Mouse (Mus musculus): Measurements from ENCODE around the gene Clic1. TPM values are rescaled to one million over a fixed set of nuclear protein-coding genes. Genes with fewer than 3 reads are reported as not detected.

Clic1 gene
- polyA plus RNA-seq, 1 experiment from 2014 or later, result 396 TPM

DNA sequence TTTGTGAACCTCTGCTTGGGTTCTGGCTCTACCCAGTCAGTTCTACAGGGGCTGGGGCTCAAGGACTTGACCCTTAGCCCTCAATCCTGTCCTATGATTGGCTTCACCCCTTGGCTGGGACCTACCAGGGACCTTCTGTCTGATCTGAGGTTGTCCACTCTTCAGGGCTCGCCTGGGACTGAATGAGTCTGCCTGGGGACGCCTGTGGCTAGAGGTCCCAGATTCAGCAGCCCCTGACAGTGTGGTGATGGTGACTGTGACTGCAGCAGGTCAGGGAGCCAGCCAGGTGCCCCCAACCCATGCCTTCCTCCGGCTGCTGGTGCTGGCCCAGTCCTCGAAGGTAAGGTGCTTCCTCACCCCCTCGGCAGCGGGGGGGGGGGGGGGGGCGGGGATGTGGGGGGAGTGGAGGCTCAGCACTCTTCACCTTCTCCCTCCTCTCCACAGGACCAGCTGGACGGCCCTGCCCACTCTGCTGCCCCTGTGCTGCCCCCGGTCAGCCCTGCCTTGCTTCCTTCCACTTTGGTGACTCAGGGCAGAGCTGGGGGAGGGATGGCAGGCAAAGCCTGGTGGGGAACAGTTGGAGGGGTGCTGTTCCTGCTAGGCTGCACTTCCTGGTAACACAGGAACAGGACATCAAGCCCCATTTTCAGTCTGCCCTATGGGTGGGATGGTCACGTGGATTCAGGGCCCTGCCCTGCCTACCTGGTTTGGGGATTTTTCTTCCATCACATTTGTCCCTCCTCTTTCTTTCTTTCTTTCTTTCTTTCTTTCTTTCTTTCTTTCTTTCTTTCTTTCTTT lies 24.9 kb upstream of the Clic1 start:
- no peak for ATAC-seq (ENCODE audit: insufficient read depth, low FRiP score)
- Histone ChIP-seq H3K4me2 (ENCODE audit: low read depth, low read length) (no peak overlapping the region), H3K4me3 (replicated peaks; ENCODE audit: low read length) (no peak overlapping the region), H3K36me3 (ENCODE audit: control insufficient read depth, insufficient read depth, low read length) (no peaks in the 10 kb centered on the region), H3K27me3 (ENCODE audit: control insufficient read depth, insufficient read depth, low read length) (no peaks in the 10 kb centered on the region), H3K9ac (ENCODE audit: low read length) (0 out of 2 replicates have a peak overlapping the region, but pooled peaks have one; percentile 4), H3K27ac (ENCODE audit: low read length) (no peak overlapping the region), H3K4me1 (ENCODE audit: control insufficient read depth, insufficient read depth, low read length) (peaks cover 40% of the 10 kb centered on the region), H3K9me3 (replicated peaks; ENCODE audit: control insufficient read depth, low read length) (no peaks in the 10 kb centered on the region)
- 61% methylated on average over 10 of the region's 10 CpGs for WGBS

DNA sequence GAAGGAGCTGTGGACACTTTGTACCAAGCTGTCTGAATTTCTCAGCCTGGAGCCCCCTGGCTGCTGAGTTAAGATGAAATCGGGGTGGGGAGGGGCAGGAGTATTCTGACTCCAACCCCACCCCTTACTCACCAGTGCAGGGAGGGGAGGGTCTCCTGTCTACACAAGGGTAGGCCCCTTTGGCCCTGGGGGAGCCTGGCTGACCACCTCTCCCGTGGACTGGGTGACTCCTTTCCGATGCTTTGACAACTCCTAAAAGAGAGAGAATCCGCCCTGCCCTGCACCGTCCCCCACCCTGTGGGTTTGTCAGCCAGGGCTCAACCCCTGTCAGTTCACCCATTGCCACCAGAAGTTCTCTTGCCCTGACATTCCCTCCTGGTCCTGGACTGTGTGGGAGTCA lies 23.6 kb upstream of the Clic1 start:
- H3K27ac ChIP-seq (ENCODE audit: low read length), result peak overlapping the region; percentile 84
- H3K4me1 ChIP-seq (ENCODE audit: control insufficient read depth, insufficient read depth, low read length), result peaks cover 38% of the 10 kb centered on the region
- ATAC-seq (ENCODE audit: insufficient read depth, low FRiP score), result no peak
- no peaks in the 10 kb centered on the region for H3K27me3 ChIP-seq (ENCODE audit: control insufficient read depth, insufficient read depth, low read length)
- peak overlapping the region; percentile 38 for H3K4me2 ChIP-seq (ENCODE audit: low read depth, low read length)
- H3K9ac ChIP-seq (ENCODE audit: low read length), result peak overlapping the region; percentile 27; the same call in 1 of the 2 replicates
- no peaks in the 10 kb centered on the region for H3K36me3 ChIP-seq (ENCODE audit: control insufficient read depth, insufficient read depth, low read length)
- no peaks in the 10 kb centered on the region for H3K9me3 ChIP-seq (replicated peaks; ENCODE audit: control insufficient read depth, low read length)
- 73% methylated on average over 5 of the region's 5 CpGs for WGBS
- 0 out of 2 replicates have a peak overlapping the region, but pooled peaks have one; percentile 9 for H3K4me3 ChIP-seq (replicated peaks; ENCODE audit: low read length)

DNA sequence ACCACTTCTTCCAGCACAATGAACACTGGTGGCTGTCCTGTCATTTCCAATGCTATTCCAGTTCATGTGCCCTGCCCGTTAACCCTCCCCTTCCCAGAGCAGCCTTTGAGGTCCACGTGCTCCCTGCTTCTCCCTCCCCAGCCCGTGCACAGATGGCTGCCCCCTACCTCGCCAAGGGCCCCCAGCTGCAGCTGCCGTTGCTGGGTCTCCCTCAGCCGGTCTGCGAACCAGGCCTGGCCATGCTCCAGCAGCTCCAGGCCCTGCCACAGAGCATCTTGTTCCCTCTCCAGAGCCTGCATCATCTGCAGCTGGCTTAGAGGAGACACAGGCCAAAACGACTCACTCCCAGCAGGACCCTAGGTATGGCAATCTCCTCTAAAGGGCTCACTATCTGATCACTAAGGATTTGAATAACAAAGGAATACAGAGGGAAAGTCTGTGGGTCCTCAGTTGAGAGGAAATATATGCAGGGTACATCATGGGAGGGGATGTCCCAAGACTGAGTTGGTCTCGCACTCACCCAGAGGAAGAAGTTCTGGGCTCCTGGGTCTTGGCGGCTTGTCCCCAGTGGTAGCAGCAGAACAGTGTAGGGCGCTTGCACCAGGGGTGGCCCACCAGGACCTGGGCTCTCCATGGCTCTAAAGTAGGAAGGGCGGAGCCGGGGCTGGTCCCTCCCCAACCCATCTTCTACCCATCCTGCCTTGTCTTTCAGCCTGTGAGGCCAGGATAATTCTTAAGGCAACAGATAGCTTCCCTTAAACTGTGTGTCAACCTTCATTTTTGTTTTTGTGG lies 22.3 kb upstream of the Clic1 start, which contains the start of gene Sapcd1:
Gene Sapcd1 (minus strand): TSS at position 740 of the 792 bp plus-strand sequence.
- Histone ChIP-seq H3K4me1 (ENCODE audit: control insufficient read depth, insufficient read depth, low read length) (peaks cover 28% of the 10 kb centered on the region), H3K4me2 (ENCODE audit: low read depth, low read length) (peak within 1 kb of the TSS; percentile 38), H3K27me3 (ENCODE audit: control insufficient read depth, insufficient read depth, low read length) (no peaks in the 10 kb centered on the region), H3K4me3 (replicated peaks; ENCODE audit: low read length) (peak within 1 kb of the TSS; percentile 28), H3K9ac (ENCODE audit: low read length) (peak within 1 kb of the TSS; percentile 56), H3K9me3 (replicated peaks; ENCODE audit: control insufficient read depth, low read length) (no peaks in the 10 kb centered on the region), H3K36me3 (ENCODE audit: control insufficient read depth, insufficient read depth, low read length) (no peaks in the 10 kb centered on the region), H3K27ac (ENCODE audit: low read length) (peak within 1 kb of the TSS; percentile 84)
- 45% methylated on average over 13 of the region's 13 CpGs for WGBS
- ATAC-seq (ENCODE audit: insufficient read depth, low FRiP score), result peak; percentile 59; the same call in 1 of the 2 replicates

DNA sequence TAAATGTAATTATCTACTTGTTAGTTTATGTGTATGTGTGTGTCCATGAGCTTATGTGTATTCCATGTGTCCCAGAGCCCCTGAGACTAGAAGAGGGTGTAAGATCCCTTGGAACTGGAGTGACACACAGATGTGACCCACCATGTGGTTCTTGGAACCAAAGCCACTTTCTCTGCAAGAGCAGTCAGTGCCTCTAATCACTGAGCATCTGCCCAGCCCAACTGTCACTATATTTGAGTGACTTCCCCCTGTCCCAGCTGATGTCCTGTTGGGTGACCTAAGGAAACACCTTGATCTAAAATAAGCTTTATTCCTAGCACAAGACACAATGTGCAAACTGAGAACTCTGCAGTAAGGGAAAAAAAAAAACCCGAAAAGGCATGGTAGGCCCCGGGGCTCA lies 21.5 kb upstream of the Clic1 start:
- Histone ChIP-seq H3K36me3 (ENCODE audit: control insufficient read depth, insufficient read depth, low read length) (no peaks in the 10 kb centered on the region), H3K27me3 (ENCODE audit: control insufficient read depth, insufficient read depth, low read length) (no peaks in the 10 kb centered on the region), H3K27ac (ENCODE audit: low read length) (no peak overlapping the region), H3K9me3 (replicated peaks; ENCODE audit: control insufficient read depth, low read length) (no peaks in the 10 kb centered on the region), H3K9ac (ENCODE audit: low read length) (no peak overlapping the region), H3K4me1 (ENCODE audit: control insufficient read depth, insufficient read depth, low read length) (peaks cover 28% of the 10 kb centered on the region), H3K4me3 (replicated peaks; ENCODE audit: low read length) (no peak overlapping the region), H3K4me2 (ENCODE audit: low read depth, low read length) (no peak overlapping the region)
- WGBS, result 71% methylated on average over 2 of the region's 2 CpGs
- ATAC-seq (ENCODE audit: insufficient read depth, low FRiP score), result no peak

GRCm38 (mm10) chr17:35029691-35030532 lies 19.9 kb upstream of the Clic1 start:
- Histone ChIP-seq H3K9me3 (replicated peaks; ENCODE audit: control insufficient read depth, low read length) (no peaks in the 10 kb centered on the region), H3K4me2 (ENCODE audit: low read depth, low read length) (no peak overlapping the region), H3K4me3 (replicated peaks; ENCODE audit: low read length) (no peak overlapping the region), H3K4me1 (ENCODE audit: control insufficient read depth, insufficient read depth, low read length) (peaks cover 24% of the 10 kb centered on the region), H3K36me3 (ENCODE audit: control insufficient read depth, insufficient read depth, low read length) (no peaks in the 10 kb centered on the region), H3K9ac (ENCODE audit: low read length) (no peak overlapping the region; the same call in 1 of the 2 replicates), H3K27ac (ENCODE audit: low read length) (no peak overlapping the region), H3K27me3 (ENCODE audit: control insufficient read depth, insufficient read depth, low read length) (no peaks in the 10 kb centered on the region)
- 37% methylated on average over 19 of the region's 19 CpGs for WGBS
- no peak for ATAC-seq (ENCODE audit: insufficient read depth, low FRiP score)

DNA sequence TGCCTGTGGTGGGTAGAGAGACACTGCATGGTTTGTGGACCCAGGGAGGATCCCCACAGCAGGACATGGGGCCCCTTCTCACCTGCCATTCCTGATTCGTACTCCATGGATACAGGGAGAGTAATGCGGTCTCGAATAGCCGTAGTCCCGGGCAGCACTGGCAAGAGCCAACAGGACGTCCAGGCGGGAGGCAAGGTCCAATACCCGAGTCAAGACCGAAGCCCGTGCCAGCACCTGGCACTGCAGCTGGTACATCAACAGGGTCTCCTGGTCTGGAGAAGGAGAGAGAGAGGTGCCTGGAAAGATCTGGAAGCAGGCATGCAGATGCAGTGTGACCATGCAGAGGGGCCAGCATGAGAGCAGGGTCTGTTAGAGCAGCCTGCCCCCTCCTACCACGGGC lies 18.5 kb upstream of the Clic1 start:
- H3K27me3 ChIP-seq (ENCODE audit: control insufficient read depth, insufficient read depth, low read length), result no peaks in the 10 kb centered on the region
- WGBS, result 84% methylated on average over 11 of the region's 11 CpGs
- no peak overlapping the region for H3K4me2 ChIP-seq (ENCODE audit: low read depth, low read length)
- H3K27ac ChIP-seq (ENCODE audit: low read length), result no peak overlapping the region
- H3K9me3 ChIP-seq (replicated peaks; ENCODE audit: control insufficient read depth, low read length), result no peaks in the 10 kb centered on the region
- H3K4me1 ChIP-seq (ENCODE audit: control insufficient read depth, insufficient read depth, low read length), result peaks cover 18% of the 10 kb centered on the region
- H3K36me3 ChIP-seq (ENCODE audit: control insufficient read depth, insufficient read depth, low read length), result no peaks in the 10 kb centered on the region
- H3K4me3 ChIP-seq (replicated peaks; ENCODE audit: low read length), result no peak overlapping the region
- no peak overlapping the region for H3K9ac ChIP-seq (ENCODE audit: low read length)
- no peak for ATAC-seq (ENCODE audit: insufficient read depth, low FRiP score)

DNA sequence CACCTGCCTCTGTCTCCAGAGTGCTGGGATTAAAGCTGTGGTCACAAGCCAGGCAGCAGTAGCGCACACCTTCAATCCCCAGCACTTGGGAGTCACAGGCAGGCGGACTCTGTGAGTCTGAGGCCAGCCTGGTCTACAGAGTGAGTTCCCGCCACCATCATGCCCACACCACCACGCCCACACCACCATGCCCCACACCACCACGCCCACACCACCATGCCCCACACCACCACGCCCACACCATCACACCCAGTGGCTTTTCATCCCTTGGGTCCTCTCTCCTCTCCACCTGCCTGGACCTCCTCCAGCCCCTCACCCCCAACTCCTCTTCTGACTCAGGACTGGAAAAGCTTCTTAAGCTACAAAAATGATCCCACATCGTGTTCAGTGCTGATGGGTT lies 17.9 kb upstream of the Clic1 start:
- H3K27me3 ChIP-seq (ENCODE audit: control insufficient read depth, insufficient read depth, low read length), result no peaks in the 10 kb centered on the region
- no peak overlapping the region for H3K9ac ChIP-seq (ENCODE audit: low read length)
- no peak for ATAC-seq (ENCODE audit: insufficient read depth, low FRiP score)
- no peaks in the 10 kb centered on the region for H3K9me3 ChIP-seq (replicated peaks; ENCODE audit: control insufficient read depth, low read length)
- H3K4me2 ChIP-seq (ENCODE audit: low read depth, low read length), result no peak overlapping the region
- H3K4me1 ChIP-seq (ENCODE audit: control insufficient read depth, insufficient read depth, low read length), result peaks cover 14% of the 10 kb centered on the region
- no peaks in the 10 kb centered on the region for H3K36me3 ChIP-seq (ENCODE audit: control insufficient read depth, insufficient read depth, low read length)
- H3K4me3 ChIP-seq (replicated peaks; ENCODE audit: low read length), result no peak overlapping the region
- 79% methylated on average over 7 of the region's 7 CpGs for WGBS
- no peak overlapping the region for H3K27ac ChIP-seq (ENCODE audit: low read length)

- no peak overlapping the region for H3K4me3 ChIP-seq (replicated peaks; ENCODE audit: low read length)
- no peak overlapping the region for H3K9ac ChIP-seq (ENCODE audit: low read length)
- WGBS, result 67% methylated on average over 8 of the region's 8 CpGs
- H3K4me2 ChIP-seq (ENCODE audit: low read depth, low read length), result no peak overlapping the region
- ATAC-seq (ENCODE audit: insufficient read depth, low FRiP score), result no peak
- H3K27me3 ChIP-seq (ENCODE audit: control insufficient read depth, insufficient read depth, low read length), result no peaks in the 10 kb centered on the region
- H3K4me1 ChIP-seq (ENCODE audit: control insufficient read depth, insufficient read depth, low read length), result peaks cover 10% of the 10 kb centered on the region
- H3K9me3 ChIP-seq (replicated peaks; ENCODE audit: control insufficient read depth, low read length), result no peaks in the 10 kb centered on the region
- H3K36me3 ChIP-seq (ENCODE audit: control insufficient read depth, insufficient read depth, low read length), result no peaks in the 10 kb centered on the region
- no peak overlapping the region for H3K27ac ChIP-seq (ENCODE audit: low read length)
Measured at GRCm38 (mm10) chr17:35032323-35032870, 17.4 kb upstream of the Clic1 start.
